Comparison of ENCODE assay signal across 7 mouse cellular contexts in the genomic region with DNA sequence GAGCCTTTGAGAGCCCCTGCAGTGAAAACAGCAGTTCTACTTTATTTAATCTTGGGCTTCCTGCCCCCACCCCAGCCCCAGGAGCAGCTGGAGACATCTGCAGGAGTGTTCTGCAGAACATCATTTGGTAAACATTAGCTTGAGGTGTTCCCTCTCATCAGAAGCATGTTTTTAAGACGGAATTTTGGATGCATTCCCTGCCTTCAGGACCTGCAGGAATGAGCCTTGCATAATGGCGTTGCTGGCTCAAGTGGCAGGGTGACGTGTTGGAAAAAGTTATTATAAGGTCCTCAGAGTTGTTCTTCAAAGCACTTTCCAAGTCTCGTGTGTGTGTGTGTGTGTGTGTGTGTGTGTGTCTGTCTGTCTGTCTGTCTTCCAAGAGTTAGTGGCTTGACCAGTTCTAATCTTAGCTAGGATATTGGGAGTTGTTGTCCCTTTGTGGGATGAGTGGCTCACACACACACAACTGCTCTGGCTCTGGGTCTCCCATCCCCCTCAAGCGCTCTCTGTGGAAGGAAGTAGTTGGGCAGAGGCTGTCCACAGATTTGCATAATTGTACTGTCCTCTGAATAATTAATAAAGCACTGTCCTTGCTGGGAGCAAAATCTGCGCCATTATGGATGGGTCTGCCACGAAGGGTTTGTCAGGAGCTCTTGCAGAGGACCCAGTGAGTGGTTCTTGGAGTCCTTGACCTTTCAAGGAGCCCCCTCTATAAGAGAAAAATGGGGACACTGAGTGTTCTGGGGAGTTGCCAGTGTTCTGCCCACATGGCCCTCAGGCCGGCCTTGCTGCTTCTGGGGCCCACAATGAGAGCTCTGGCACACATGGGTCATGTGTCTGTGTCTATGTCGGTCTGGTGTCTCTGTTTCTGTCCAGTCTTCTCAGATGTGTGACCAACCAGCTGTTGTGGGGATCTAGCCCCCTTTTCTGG.
DNase-seq lines count a peak whose midpoint lies in the region; ATAC-seq and TF ChIP-seq lines count a peak whose summit lies in the region.

No protein-coding gene starts in this region.

- peak; percentile 17; the same call in 1 of the 2 replicates for ATAC-seq in intestine, embryonic 16.5 days
- ATAC-seq in midbrain, embryonic 14.5 days (ENCODE audit: low FRiP score, low TSS enrichment) = peak; percentile 35; the same call in 1 of the 2 replicates
- no peak for ATAC-seq in monocyte, adult 5-6 weeks (replicated peaks; ENCODE audit: insufficient number of reproducible peaks, low FRiP score, low TSS enrichment, poor library complexity, severe bottlenecking)

- H3K4me3 ChIP-seq in cortical plate, adult 2 months (ENCODE audit: insufficient read depth, low read length) = no peak overlapping the region
- no peak overlapping the region for H3K4me3 ChIP-seq in intestine, embryonic 16.5 days (ENCODE audit: low read length)
- no peak overlapping the region for H3K4me3 ChIP-seq in midbrain, embryonic 14.5 days (replicated peaks; ENCODE audit: low read depth, low read length)

- no peaks in the 10 kb centered on the region for H3K9me3 ChIP-seq in intestine, embryonic 16.5 days (ENCODE audit: control insufficient read depth, low read length)
- no peaks in the 10 kb centered on the region for H3K9me3 ChIP-seq in midbrain, embryonic 14.5 days (ENCODE audit: control insufficient read depth, low read length)

- TF ChIP-seq CTCF in cortical plate, adult 2 months (IDR thresholded peaks at IDR 0.05; ENCODE audit: extremely low read depth, insufficient read depth, low read length) = no peak

- no peak for TF ChIP-seq POLR2A in cortical plate, adult 2 months (IDR thresholded peaks at IDR 0.05; ENCODE audit: extremely low read depth, insufficient read depth, low read length)

- H3K9ac ChIP-seq in intestine, embryonic 16.5 days (ENCODE audit: low read depth, low read length) = no peak overlapping the region
- no peak overlapping the region for H3K9ac ChIP-seq in midbrain, embryonic 14.5 days (replicated peaks; ENCODE audit: low read length)

- H3K4me1 ChIP-seq in cortical plate, adult 2 months (ENCODE audit: control insufficient read depth, insufficient read depth, low read length) = peaks cover 32% of the 10 kb centered on the region
- peaks cover 81% of the 10 kb centered on the region for H3K4me1 ChIP-seq in intestine, embryonic 16.5 days (ENCODE audit: control insufficient read depth, insufficient read depth, low read length)
- peaks cover 72% of the 10 kb centered on the region for H3K4me1 ChIP-seq in midbrain, embryonic 14.5 days (ENCODE audit: control insufficient read depth, insufficient read depth, low read length)

- H3K4me2 ChIP-seq in intestine, embryonic 16.5 days (ENCODE audit: low read depth, low read length) = no peak overlapping the region
- H3K4me2 ChIP-seq in midbrain, embryonic 14.5 days (ENCODE audit: low read length) = no peak overlapping the region

- H3K36me3 ChIP-seq in intestine, embryonic 16.5 days (ENCODE audit: control insufficient read depth, insufficient read depth, low read length) = no peaks in the 10 kb centered on the region; the same call in 1 of the 2 replicates
- H3K36me3 ChIP-seq in midbrain, embryonic 14.5 days (ENCODE audit: control insufficient read depth, insufficient read depth, low read length) = no peaks in the 10 kb centered on the region

- peak; percentile 37 for DNase-seq in gastrocnemius, postnatal 10 days
- DNase-seq in midbrain, embryonic 14.5 days = peak; percentile 51
- DNase-seq in frontal cortex, postnatal 14 days (ENCODE audit: low spot score in 2 of 2) = no peak
- DNase-seq in cerebellum, adult 11-12 months = no peak

- H3K27ac ChIP-seq in cortical plate, adult 2 months (ENCODE audit: insufficient read depth, low read length) = peak overlapping the region; percentile 64
- H3K27ac ChIP-seq in intestine, embryonic 16.5 days (ENCODE audit: low read length) = peak overlapping the region; percentile 6; the same call in 1 of the 2 replicates
- H3K27ac ChIP-seq in midbrain, embryonic 14.5 days (replicated peaks; ENCODE audit: low read depth, low read length) = peak overlapping the region; percentile 42

- H3K27me3 ChIP-seq in intestine, embryonic 16.5 days (replicated peaks; ENCODE audit: control insufficient read depth, insufficient read depth, low read length) = no peaks in the 10 kb centered on the region
- no peaks in the 10 kb centered on the region for H3K27me3 ChIP-seq in midbrain, embryonic 14.5 days (ENCODE audit: control insufficient read depth, insufficient read depth, low read length)

- 55% methylated on average over 9 of the region's 9 CpGs for WGBS in intestine, embryonic 16.5 days
- WGBS in midbrain, embryonic 14.5 days = 57% methylated on average over 9 of the region's 9 CpGs

Comparison
In these comparisons a context has a peak if more than half of its experiments do, and no peak if none do; other contexts are left out.
1. H3K27ac ChIP-seq: peak in every context shown above with its lines; median percentile 64 in cortical plate, adult 2 months; 42 in midbrain, embryonic 14.5 days; 6 in intestine, embryonic 16.5 days.
2. DNase-seq: peak in gastrocnemius, postnatal 10 days (single experiment) and midbrain, embryonic 14.5 days (single experiment); none in frontal cortex, postnatal 14 days (0 of 2) and cerebellum, adult 11-12 months (single experiment).